Mouse (Mus musculus) heart, adult 8-10 months (tissue): ENCODE measurements around the gene Krt87. TPM values are rescaled to one million over a fixed set of nuclear protein-coding genes. Genes with fewer than 3 reads are reported as not detected.

Experiments
- DNase-seq: peaks from one replicate; pipeline ENCODE4 v3.0.0; 2022; ENCODE audit warnings: low spot score
- total RNA-seq, 4 experiments: library from RNA; stranded (reverse); gene quantifications; 2 replicates each; pipeline ENCODE4 v1.2.4; 2022

Krt87 gene
- total RNA-seq, 4 experiments from 2014 or later = not detected

GRCm38 (mm10) chr15:101418950-101419349, 19.7 kb downstream of the Krt87 start:
- DNase-seq = no peak

- no peak for DNase-seq
These were observed 23.6 kb downstream of the Krt87 start for GRCm38 (mm10) chr15:101414807-101415565.

GRCm38 (mm10) chr15:101413916-101414635, 24.5 kb downstream of the Krt87 start:
- DNase-seq = no peak

GRCm38 (mm10) chr15:101412188-101412587, 26.4 kb downstream of the Krt87 start:
- no peak for DNase-seq

- no peak for DNase-seq
These were observed 27.8 kb downstream of the Krt87 start, which contains the start of gene Krt7 for GRCm38 (mm10) chr15:101410775-101411174. Gene Krt7, plus strand, starts transcription at chr15:101411043.

GRCm38 (mm10) chr15:101398269-101398668, 40.3 kb downstream of the Krt87 start:
- peak; percentile 44 for DNase-seq

- no peak for DNase-seq
These were observed 40.9 kb downstream of the Krt87 start for GRCm38 (mm10) chr15:101397683-101398082.

GRCm38 (mm10) chr15:101396921-101397320, 41.7 kb downstream of the Krt87 start:
- DNase-seq = no peak

- no peak for DNase-seq
These were observed 42.1 kb downstream of the Krt87 start for GRCm38 (mm10) chr15:101396466-101396865.

- DNase-seq = no peak
These were observed 43.7 kb downstream of the Krt87 start for GRCm38 (mm10) chr15:101394908-101395307.

GRCm38 (mm10) chr15:101392251-101392650, 46.4 kb downstream of the Krt87 start:
- no peak for DNase-seq

- DNase-seq = no peak
These were observed 48.4 kb downstream of the Krt87 start for GRCm38 (mm10) chr15:101390203-101390602.

- no peak for DNase-seq
These were observed 50.5 kb downstream of the Krt87 start for GRCm38 (mm10) chr15:101388034-101388541.

GRCm38 (mm10) chr15:101387176-101387575, 51.4 kb downstream of the Krt87 start:
- no peak for DNase-seq

- DNase-seq = no peak
These were observed 53.5 kb downstream of the Krt87 start for GRCm38 (mm10) chr15:101385064-101385463.

GRCm38 (mm10) chr15:101384610-101385009, 54.0 kb downstream of the Krt87 start:
- DNase-seq = no peak

GRCm38 (mm10) chr15:101382811-101383210, 55.8 kb downstream of the Krt87 start:
- no peak for DNase-seq

GRCm38 (mm10) chr15:101381758-101382157, 56.8 kb downstream of the Krt87 start:
- DNase-seq = no peak
